Mouse (Mus musculus) adrenal gland, adult (tissue): ENCODE measurements around the gene Eif4b.
A peak's percentile ranks its signal among the peaks of the same experiment; 100 is the strongest.

Experiments
- DNase-seq, 2 experiments: peaks; one replicate each; pipeline ENCODE4 v3.0.0; 2022 to 2023; ENCODE audit warnings: low spot score in 1 of 2; ENCODE audit not compliant: inconsistent age in 2 of 2

The Eif4b gene

DNA sequence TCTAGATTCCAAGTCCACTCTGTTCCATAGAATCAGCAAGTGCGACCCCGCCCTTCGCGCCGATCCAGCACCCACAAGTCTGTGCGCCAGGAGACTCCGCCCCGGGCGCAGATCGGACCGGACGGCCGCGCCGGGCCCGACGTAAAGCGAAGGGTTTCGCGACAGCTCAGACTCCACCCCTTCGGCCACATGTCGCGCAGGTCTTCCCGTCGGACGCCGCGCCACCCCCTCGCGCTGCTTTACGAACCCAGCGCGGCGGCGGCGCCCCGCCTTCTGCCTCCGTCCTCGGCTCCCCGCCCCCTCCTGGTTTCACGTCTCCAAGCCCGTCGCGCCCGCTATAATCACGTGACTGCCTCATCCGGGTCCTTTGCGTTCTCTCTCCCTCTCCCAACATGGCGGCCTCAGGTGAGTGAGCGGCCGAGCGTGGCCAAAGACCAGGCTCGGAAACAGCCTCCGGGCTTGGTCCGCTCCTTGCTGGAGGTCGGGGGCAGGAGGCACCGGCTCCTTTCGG is at the start of gene Eif4b:
Gene Eif4b, plus strand, starts transcription at position 215 of the 511 bp plus-strand sequence.
- DNase-seq: peak; percentile 100

DNA sequence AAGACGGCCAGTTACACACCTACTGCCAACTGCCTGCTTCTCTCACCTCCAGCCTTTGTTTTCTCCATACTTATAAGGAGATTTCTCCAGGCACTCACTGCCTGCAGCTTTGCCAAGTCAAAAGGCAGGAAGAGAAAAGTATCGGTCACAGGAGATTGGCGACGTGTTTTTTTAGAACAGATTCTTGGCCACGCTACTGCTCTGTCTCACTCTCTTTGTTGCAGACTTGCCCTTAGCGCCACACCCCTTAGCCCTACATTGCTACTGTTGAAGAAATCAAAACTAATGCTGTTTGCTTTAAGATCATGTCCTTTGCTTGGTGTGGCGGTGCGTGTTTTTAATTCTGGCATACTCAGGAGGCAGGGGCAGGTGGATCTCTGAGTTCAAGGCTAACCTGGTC is 49.7 kb upstream of the Eif4b start:
- DNase-seq: no peak

DNA sequence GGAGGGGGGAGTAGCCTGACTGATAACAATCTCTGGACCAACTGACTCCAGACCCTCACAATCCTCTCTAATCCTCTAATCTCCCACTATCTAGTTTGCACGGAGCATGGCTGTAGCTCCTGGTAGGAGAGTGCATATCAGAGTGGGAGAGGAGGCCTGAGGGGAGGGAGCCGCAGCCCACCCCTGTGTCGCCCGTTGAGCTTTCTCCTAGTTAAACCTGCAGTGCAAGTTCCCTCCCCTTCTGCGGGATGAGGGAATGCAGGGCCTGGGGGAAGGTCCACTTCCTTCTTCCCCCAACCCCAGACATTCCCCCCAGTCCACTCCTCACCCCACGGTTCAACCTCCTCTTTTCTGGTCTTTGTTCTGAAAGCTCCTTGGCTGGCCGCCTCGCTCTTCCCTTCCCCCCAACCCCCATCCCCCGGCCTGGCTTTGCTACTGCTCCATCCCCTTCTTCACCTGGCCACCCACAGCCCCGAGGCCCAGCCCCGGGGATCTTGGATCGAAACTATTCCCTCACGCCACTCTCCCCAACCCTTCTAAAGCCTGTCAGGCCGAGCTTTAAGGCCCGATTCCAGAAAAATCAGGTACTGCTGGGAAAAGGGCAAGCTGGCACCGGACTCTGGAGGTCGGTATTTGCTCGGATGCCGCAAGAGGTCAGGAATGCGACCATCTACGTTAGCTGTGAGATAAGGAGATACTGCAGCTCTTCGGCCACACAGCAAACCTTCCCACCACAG is 48.3 kb upstream of the Eif4b start:
- DNase-seq: no peak

DNA sequence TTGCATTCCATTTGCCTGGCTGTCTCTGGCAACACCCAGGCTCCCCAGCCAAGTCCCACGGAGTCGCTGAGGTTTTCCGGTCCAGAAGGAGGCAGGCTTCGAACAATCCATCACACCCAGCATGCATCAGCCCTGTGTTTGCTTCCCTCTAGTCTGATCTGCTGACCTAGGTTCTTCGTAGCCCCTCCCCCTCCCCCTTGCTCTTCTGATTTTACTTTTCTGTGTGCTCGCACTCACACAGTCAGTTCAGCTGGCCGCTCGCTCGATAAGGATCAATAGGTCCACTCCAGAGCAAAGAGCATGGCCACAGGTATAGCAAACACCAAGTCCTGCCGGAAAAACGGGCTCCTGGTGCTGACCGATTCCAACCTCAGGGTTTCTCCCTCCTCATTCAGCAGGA is 47.1 kb upstream of the Eif4b start:
- DNase-seq: no peak

DNA sequence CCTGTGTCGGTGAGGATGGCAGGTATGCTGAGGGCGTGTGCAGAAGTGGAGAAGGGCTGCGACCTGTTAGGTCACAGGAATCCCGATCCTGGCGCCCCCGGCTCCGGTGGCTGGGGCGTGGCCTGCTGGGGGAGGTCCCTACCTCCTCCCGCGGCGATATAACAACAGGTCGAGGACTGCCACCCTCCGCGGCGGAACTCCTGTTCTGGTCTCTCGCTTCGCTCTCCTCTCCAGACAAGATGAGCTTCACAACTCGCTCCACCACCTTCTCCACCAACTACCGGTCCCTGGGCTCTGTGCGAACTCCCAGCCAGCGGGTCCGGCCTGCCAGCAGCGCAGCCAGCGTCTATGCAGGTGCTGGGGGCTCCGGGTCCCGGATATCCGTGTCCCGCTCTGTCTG is 45.5 kb upstream of the Eif4b start, which contains the start of gene Krt18:
Gene Krt18, plus strand, starts transcription at position 141 of the 400 bp plus-strand sequence.
- no peak for DNase-seq

DNA sequence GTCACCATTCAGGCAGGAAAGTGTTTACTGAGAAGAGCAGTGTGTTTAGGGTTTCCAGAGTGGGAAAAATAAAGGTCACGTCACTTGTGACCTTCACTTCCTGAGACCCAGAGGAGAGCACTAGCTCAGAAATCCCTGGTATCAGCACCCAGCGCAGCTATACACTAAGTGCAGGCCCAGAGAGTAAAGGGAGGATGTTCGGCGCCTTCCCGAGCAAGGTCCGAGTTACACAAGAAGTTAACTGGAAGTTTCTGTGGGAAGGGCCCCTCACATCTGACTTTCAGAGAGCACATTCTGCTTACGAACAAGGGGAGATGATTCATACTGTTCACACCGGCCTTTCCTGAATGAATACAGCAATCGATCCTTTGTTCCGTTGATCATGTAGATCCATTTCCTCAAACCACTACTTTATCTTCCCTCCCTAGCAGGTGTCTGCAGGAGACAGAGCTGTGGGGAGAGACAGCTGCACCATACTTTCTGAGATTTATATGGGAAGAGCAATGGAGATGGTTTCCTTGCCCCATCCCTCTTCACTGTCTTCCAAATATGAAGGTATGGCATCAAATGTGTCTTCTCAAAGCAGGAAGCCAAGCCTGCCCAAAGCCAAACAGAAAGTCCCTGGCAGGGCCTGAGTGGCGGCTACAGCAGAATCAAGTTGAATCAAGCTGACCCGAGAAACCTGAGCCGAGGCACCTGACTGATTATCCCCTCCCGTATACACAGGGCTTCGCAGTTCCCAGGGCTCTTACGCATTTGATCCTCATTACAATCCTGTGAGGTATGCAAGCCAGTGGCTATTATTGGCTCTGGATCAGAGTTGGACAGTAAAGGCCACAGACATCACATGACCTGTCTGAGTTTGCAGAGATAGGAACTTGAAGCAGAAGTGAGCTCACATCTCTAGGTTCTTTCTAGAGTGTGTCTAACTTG is 39.2 kb upstream of the Eif4b start:
- DNase-seq: no peak

DNA sequence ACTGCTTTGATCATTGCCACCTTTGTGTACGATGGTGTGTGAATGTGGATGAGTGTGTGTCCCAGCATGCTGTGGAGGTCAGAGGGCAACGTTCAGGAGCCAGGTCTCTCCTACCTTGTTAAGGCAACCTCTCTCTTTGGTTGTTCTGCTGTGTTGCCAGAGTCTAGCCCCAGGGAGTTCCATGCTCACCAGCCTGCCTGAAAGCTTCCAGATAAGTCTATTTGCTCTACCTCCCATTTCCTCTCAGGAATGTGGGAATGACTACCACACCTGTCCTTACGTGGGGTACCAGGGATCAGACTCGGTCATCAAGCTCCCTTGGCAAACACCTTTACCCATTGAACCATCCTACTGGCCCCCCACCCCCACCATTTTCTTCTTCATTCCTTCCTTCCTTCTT is 33.3 kb upstream of the Eif4b start:
- DNase-seq: no peak

DNA sequence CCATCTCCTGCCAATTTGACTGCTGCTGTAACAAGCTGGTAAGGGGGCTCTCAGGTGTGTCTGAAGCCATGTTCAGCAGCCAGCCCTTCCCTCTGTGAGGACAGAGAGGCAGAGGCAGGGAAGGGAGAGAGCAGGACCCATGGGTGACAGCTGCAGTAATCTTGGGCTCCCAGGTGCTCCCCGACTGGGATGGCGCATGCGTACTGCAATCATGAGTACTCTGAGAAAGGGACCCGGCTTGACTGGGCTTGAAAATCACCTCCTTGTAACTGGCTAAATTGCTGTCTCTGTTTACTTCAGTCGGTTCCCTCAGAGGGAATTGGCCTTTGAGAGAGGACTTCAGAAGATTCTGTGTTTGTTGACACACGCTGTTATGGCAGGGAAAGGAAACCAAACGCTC is 31.6 kb upstream of the Eif4b start:
- DNase-seq: no peak

DNA sequence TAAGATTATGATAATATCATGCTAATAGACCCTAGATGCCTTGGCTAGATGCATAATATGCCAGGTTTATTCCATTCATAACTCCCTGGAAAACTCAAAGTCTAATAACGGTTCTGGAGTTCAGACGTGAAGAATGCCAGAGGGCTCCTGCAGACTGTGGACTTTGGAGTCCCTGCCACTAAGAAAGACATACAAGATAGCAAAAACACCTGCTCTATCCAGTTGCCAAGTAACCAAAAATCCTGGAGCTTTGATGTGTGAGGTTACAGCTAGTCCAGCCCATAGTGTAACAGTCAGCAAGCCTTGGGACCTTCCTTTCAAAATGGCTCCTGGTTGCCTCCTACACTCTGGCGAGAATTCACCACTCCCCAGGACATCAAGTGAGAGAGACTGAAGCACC is 28.8 kb upstream of the Eif4b start:
- DNase-seq: no peak

DNA sequence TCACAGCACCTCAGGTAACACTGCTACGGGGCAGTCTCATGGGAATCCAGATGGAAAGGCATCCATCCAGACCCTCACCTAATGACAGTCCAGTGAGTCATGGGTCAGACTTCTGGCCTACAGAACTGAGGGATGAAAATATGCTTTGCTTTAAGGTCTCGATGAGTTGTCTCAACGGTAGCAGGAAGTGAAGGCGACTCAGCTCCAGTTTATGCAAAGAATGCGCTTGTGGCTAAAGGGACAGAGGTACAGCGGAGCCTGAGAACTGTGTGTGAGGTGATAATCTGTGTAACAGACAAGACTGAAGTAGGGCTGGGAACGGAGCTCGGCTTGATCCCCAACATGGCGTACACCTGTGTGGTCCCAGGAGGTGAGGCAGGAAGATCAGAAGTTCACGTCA is 27.9 kb upstream of the Eif4b start:
- DNase-seq: no peak

DNA sequence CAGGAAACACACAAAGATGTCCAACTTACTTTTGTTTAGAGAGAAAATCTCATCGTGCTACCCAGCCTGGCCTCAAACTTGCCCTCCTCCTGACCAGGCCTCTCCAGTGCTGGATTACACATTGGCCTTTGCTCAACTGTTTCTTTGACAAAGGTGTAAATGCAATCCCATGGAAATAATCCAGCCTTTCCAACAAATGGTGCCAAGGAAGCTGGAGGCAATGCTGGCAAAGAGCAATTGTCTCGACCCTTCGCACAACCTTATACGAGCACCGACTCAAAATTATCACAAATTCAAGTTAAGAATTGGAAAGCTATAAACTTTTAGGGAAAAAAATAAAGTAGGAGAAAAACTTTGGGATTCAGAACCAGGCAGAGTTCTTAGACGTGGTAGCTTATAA is 25.6 kb upstream of the Eif4b start:
- DNase-seq: no peak

DNA sequence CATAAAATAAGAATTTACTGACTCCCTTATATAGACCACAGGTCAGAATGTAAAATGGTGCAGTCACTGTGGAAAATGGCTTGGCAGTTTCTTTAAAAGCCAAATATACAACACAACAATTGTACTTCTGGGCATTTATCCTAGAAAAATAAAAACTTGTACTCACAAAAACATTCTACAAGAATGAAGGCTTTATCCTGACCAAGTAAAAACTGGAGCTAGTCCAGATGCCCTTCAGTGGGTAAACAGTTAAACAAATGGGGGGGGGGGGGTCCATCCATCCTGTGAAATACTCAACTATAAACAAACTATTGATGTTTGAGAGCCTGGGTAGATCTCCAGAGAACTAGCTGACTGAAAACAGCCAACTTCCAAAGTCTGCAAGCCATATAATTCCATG is 23.7 kb upstream of the Eif4b start:
- DNase-seq: no peak

DNA sequence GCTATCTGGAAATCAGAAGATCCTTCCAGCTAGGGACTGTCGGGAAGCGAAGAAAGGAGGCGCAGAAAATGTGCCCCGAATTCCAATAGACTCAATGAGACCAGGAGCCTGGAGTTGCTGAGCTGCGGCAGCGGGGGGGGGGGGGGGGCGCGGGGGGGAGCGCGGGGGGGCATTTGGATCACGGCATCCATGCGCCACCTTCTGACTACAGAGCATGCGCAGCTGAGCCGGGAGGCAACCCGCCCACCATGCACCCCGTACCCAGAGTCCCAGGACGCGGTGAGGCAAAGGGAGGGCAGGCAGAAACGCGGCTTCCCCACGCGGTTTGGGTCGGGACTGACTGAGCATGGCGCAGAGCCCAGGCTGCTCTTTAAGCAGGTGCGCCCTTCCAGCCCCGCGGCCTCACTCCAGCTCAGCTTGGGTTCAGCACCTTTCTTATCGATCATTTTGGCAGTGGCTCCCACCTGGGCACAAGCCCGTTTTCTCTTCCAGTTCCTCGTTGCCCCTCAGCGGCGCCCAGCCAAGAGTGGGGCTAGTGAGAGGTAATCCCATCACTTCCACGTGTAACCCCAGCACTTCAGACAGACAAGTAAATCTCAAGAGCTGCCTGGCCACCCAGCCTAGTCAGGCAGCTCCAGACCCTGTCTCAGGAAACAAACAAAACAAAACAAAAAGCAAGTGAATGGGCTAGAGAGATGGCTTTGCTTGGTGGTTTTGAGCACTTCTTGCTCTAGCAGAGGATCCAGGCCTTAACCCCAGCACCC is 21.5 kb upstream of the Eif4b start:
- peak; percentile 76 to 79 for DNase-seq

DNA sequence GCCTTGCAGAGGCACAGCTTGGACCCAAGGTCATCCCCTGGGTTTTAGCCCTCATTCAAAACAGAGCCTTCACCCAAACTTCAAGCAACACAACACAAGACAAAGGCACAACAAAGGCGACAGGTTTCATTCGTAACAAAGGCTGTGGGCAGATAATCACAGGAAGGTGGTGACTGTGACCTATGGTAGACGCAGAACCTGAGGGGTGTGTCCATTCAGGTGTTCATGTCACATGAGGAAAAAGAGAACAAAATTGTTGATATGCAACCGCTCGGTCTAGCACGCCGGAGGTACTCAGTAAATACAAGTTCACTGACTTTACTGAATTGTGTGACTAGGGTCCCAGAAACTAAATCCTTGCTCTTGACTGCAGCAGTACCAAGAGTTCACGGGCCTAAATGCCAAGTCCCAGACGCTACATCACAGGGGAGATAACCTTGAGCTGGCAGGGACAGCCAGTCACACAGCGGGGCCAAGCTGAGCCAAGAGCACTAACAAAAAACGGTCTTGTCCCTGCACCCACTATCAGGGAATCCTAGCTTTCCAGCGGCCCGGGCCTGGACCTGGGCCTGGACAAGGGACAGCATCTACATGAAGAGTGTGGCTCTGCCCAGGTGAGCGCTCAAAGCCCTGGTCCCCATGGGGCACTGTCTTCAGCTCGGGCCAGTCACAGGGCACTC is 16.9 kb upstream of the Eif4b start:
- DNase-seq: peak; percentile 86

DNA sequence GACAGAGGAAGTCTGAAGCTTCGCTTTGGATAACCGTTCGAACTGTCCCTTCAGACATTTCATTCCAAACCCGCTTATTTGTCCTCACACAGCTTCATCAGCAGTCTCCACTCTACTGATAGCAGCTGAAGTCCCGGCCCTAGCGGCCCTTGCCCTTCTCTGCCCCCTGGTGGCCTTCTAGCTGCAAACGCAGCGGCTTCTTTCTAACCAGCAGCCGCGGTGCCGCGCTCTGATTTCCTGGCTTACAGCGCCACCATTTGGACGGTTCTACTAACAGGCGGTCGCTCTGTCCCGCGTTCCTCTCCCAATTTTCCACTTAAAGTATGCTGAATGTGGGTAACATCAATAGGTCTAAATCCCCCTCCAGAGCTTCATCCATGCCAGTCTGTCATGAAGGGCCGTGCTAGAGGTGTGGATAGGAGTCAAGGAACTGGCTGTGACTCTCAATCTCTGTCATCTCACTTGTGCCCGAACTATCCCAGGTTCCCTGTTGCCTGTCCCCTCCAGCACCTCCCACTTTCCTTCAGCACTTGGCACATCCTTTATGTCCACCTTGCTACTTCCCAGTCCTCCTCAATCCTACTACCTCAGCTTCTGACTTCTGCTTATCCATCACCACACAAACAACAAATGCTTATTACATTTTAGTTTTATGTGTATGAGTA is 7.8 kb upstream of the Eif4b start:
- peak; percentile 92 to 98 for DNase-seq

DNA sequence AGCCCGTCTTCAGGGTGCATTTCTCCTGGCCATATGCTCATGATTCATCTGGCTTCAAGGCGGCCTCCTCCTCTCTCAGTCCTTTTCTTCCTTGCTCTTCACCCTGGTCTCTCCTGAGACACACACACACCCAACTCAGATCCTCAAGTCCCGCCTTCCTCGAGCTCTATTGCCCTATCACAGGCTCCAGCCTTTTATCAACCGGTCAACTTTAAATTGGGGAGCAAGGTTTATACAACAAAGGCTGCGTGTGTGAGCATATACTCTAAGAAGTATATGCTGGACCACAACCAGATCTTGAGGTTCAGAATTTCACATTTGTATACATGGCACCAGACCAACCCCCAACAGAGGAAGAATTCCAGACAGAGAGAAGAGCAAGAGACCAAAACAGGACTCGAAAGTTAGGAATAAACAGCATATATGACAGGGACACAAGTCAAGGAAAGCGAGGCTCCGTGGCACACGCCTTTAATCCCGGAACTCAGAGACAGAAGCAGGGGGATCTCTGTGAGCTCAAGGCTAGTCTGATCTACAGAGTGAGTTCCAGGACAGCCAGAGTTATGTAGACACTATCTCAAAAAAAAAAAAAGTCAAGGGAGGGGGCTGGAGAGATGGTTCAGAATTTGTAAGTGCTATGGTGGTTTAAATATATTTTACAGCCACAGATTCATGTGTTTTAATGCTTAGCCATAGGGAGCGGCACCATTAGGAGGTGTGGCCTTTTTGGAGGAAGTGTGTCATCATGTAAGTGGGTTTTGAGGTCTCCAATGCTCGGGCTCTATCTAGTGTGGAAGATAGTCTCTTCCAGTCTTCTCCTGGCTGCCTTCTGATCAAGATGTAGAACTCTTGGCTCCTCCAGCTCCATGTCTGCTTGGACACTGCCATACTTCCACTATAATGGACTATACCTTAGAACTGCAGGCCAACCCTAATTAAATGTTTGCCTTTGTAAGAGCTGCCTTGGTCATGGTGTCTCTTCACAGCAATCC is 2.8 kb upstream of the Eif4b start:
- DNase-seq: no peak

DNA sequence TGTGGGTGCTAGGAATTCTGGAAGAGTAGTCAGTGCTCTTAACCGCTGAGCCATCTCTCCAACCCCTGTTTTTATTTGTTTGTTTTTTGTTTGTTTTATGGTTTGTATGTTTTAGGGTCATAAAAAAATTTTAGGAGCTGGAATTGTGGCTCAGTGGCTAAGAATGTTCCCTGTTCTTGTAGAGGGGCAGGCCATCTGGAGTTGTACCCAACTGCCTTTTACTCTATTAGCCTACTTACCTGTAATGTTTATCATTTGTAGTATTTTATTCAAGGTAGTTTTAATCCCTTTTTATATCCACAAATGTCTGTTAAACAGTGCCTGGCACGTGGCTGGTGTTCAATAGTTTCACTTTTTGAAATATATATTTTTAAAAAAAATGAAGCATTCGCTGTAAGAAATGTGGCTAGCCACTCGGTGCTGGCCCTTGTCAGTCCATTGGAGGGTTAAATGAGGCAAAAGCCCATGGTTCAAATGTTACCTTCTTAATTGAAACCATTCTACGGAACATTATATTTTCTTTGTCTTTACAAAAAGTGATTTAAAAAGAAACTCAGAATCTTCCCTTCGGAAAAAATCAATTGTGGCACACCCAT is 512 bp upstream of the Eif4b start:
- no peak for DNase-seq

DNA sequence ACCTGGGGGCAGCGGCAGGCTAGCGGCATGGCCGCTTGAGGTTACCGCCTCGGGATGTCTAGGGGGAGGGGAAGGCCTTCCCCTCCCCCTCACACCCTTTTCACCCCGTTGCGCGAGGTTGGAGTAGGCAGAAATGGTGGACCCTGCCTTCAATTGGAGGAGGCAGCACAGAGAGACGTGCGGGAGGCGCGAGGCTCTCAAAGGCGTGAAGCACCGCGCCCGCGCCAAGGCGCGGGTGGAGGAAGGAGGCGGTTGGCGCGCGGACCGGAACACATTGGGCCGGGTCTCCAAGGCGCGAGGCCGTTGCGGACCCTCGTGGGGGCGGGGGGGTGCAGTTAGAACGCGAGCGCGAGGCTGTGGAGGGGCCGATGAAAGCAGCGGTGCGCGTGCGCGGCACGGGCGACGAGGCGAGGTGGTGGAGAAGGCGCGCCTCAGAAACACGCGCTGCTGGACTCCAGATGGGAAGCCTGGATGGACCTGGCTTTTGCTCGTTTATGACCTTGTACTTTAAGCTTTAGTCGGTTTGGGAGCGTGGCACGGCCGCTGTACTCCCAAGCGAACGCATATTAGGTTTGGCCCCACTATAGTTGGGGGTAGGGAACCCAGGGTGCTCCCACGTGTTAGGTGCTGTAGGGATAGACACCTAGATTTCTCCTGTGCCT is 628 bp downstream of the Eif4b start:
- DNase-seq: peak; percentile 81 to 90
